Mouse (Mus musculus): ENCODE measurements at regions not wholly inside any gene's neighbourhood (a gene's known extent, or its start where the extent isn't known, plus 50 kb on each side); places are given as distances from the start of the nearest gene placed in this dataset.

DNA sequence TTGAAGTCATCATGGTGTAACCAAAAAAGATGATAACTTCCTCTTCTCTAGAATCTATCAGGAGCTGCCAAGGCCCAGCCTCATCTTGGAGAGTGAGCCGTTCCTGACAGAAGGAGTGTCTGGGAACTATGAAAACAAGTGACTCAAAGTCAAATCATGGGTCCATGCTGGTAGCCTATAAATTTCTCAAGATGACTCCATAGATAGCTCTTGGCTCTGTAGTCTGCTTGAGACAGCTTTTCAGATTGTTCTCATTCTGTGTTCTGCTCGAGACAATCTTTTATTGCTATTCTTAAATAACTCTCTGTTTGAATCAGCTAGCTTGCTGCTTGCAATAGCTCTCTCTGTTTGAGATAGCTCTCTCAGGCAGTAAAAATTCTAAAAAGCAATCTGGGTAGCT, 318.9 kb downstream of the Pdzph1 start:
- WGBS: 71% methylated on average over 2 of the region's 2 CpGs
- DNase-seq: no peak

GRCm38 (mm10) chr17:58668036-58668435, 323.1 kb downstream of the Pdzph1 start:
- Histone ChIP-seq H3K4me1 (ENCODE audit: control insufficient read depth, insufficient read depth, low read length) (no peaks in the 10 kb centered on the region), H3K9me3 (ENCODE audit: control insufficient read depth, low read length) (no peaks in the 10 kb centered on the region), H3K4me2 (ENCODE audit: low read length) (no peak overlapping the region), H3K9ac (replicated peaks; ENCODE audit: low read length) (no peak overlapping the region), H3K4me3 (replicated peaks; ENCODE audit: low read depth, low read length) (no peak overlapping the region), H3K27me3 (ENCODE audit: control insufficient read depth, insufficient read depth, low read length) (no peaks in the 10 kb centered on the region), H3K27ac (replicated peaks; ENCODE audit: low read depth, low read length) (no peak overlapping the region), H3K36me3 (ENCODE audit: control insufficient read depth, insufficient read depth, low read length) (no peaks in the 10 kb centered on the region)
- no peak for ATAC-seq (ENCODE audit: low FRiP score, low TSS enrichment)
- no peak for DNase-seq
- WGBS: 95% methylated on average over 3 of the region's 3 CpGs

More for the DNA sequence above, 318.9 kb downstream of the Pdzph1 start:
- H3K36me3 ChIP-seq (ENCODE audit: control insufficient read depth, insufficient read depth, low read length): no peaks in the 10 kb centered on the region
- no peak overlapping the region for H3K27ac ChIP-seq (replicated peaks; ENCODE audit: low read depth, low read length)
- no peak for ATAC-seq (ENCODE audit: low FRiP score, low TSS enrichment)
- H3K9ac ChIP-seq (replicated peaks; ENCODE audit: low read length): no peak overlapping the region
- no peaks in the 10 kb centered on the region for H3K9me3 ChIP-seq (ENCODE audit: control insufficient read depth, low read length)
- no peak overlapping the region for H3K4me2 ChIP-seq (ENCODE audit: low read length)
- no peak overlapping the region for H3K4me3 ChIP-seq (replicated peaks; ENCODE audit: low read depth, low read length)
- H3K4me1 ChIP-seq (ENCODE audit: control insufficient read depth, insufficient read depth, low read length): no peaks in the 10 kb centered on the region
- H3K27me3 ChIP-seq (ENCODE audit: control insufficient read depth, insufficient read depth, low read length): no peaks in the 10 kb centered on the region

GRCm38 (mm10) chr17:58643793-58644192, 347.4 kb downstream of the Pdzph1 start:
- no peak for ATAC-seq (ENCODE audit: low FRiP score, low TSS enrichment)
- no peak overlapping the region for H3K4me3 ChIP-seq (replicated peaks; ENCODE audit: low read depth, low read length)
- 76% methylated on average over 1 of the region's 1 CpGs for WGBS
- no peaks in the 10 kb centered on the region for H3K9me3 ChIP-seq (ENCODE audit: control insufficient read depth, low read length)
- no peak overlapping the region for H3K9ac ChIP-seq (replicated peaks; ENCODE audit: low read length)
- H3K4me1 ChIP-seq (ENCODE audit: control insufficient read depth, insufficient read depth, low read length): no peaks in the 10 kb centered on the region
- no peaks in the 10 kb centered on the region for H3K36me3 ChIP-seq (ENCODE audit: control insufficient read depth, insufficient read depth, low read length)
- no peak overlapping the region for H3K27ac ChIP-seq (replicated peaks; ENCODE audit: low read depth, low read length)
- DNase-seq: no peak
- H3K4me2 ChIP-seq (ENCODE audit: low read length): no peak overlapping the region
- H3K27me3 ChIP-seq (ENCODE audit: control insufficient read depth, insufficient read depth, low read length): no peaks in the 10 kb centered on the region

GRCm38 (mm10) chr17:58642273-58642672, 348.9 kb downstream of the Pdzph1 start:
- DNase-seq (no peak), ATAC-seq (ENCODE audit: low FRiP score, low TSS enrichment) (no peak)
- Histone ChIP-seq H3K27ac (replicated peaks; ENCODE audit: low read depth, low read length) (no peak overlapping the region), H3K27me3 (ENCODE audit: control insufficient read depth, insufficient read depth, low read length) (no peaks in the 10 kb centered on the region), H3K4me3 (replicated peaks; ENCODE audit: low read depth, low read length) (no peak overlapping the region), H3K4me1 (ENCODE audit: control insufficient read depth, insufficient read depth, low read length) (no peaks in the 10 kb centered on the region), H3K9ac (replicated peaks; ENCODE audit: low read length) (no peak overlapping the region), H3K36me3 (ENCODE audit: control insufficient read depth, insufficient read depth, low read length) (no peaks in the 10 kb centered on the region), H3K4me2 (ENCODE audit: low read length) (no peak overlapping the region), H3K9me3 (ENCODE audit: control insufficient read depth, low read length) (no peaks in the 10 kb centered on the region)
- 84% methylated on average over 1 of the region's 1 CpGs for WGBS

GRCm38 (mm10) chr17:58598911-58599310, 392.3 kb downstream of the Pdzph1 start:
- no peak overlapping the region for H3K4me3 ChIP-seq (replicated peaks; ENCODE audit: low read depth, low read length)
- H3K27ac ChIP-seq (replicated peaks; ENCODE audit: low read depth, low read length): no peak overlapping the region
- 77% methylated on average over 1 of the region's 1 CpGs for WGBS
- ATAC-seq (ENCODE audit: low FRiP score, low TSS enrichment) (no peak), DNase-seq (no peak)
- H3K4me1 ChIP-seq (ENCODE audit: control insufficient read depth, insufficient read depth, low read length): no peaks in the 10 kb centered on the region
- H3K36me3 ChIP-seq (ENCODE audit: control insufficient read depth, insufficient read depth, low read length): no peaks in the 10 kb centered on the region
- no peak overlapping the region for H3K4me2 ChIP-seq (ENCODE audit: low read length)
- no peaks in the 10 kb centered on the region for H3K27me3 ChIP-seq (ENCODE audit: control insufficient read depth, insufficient read depth, low read length)
- H3K9ac ChIP-seq (replicated peaks; ENCODE audit: low read length): no peak overlapping the region
- no peaks in the 10 kb centered on the region for H3K9me3 ChIP-seq (ENCODE audit: control insufficient read depth, low read length)

GRCm38 (mm10) chr17:58596661-58597060, 394.5 kb downstream of the Pdzph1 start:
- Histone ChIP-seq H3K4me3 (replicated peaks; ENCODE audit: low read depth, low read length) (no peak overlapping the region), H3K27me3 (ENCODE audit: control insufficient read depth, insufficient read depth, low read length) (no peaks in the 10 kb centered on the region), H3K27ac (replicated peaks; ENCODE audit: low read depth, low read length) (no peak overlapping the region), H3K36me3 (ENCODE audit: control insufficient read depth, insufficient read depth, low read length) (no peaks in the 10 kb centered on the region), H3K9me3 (ENCODE audit: control insufficient read depth, low read length) (no peaks in the 10 kb centered on the region), H3K9ac (replicated peaks; ENCODE audit: low read length) (no peak overlapping the region), H3K4me2 (ENCODE audit: low read length) (no peak overlapping the region), H3K4me1 (ENCODE audit: control insufficient read depth, insufficient read depth, low read length) (no peaks in the 10 kb centered on the region)
- ATAC-seq (ENCODE audit: low FRiP score, low TSS enrichment) (no peak), DNase-seq (no peak)

DNA sequence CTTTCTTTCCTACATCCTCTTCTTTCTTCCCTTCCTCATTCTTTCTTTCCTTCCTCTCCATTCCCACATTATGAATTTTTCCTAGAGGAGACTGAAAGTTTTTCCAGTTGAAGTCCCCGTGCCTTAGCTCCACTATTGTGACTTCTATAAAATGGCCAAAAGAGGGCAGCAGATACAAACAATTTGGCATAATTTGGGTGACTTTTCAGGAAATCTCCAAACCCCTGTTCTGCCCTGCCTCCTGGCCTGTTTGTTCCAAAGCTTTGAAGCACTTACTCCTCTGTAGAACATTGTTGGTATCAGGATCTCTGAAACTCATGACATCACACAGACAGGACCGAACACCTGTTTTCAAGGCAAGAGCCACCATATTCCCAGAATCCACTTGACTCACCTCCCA, 403.2 kb downstream of the Pdzph1 start:
- DNase-seq (peak; percentile 77), ATAC-seq (ENCODE audit: low FRiP score, low TSS enrichment) (no peak; the same call in 1 of the 2 replicates)

DNA sequence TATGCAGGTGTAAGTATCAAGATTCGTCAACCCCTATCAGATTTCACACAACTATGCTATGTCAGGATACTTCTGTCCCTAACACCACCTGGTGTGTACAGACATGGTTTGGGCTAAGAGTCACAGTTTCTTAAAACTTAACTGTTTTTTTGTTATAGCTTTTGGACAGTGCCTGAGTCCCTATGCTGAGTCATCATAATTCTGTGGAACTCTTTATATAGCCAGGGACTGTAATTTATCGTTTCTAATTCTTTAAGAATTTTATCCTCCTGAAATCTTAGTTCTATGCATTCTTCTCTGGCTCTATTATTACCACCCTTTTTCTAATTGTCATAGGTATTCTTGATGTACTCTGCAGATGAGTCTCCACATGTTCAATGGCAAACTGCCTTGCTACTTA, 418.3 kb downstream of the Pdzph1 start:
- Histone ChIP-seq H3K27ac (replicated peaks; ENCODE audit: low read depth, low read length) (no peak overlapping the region), H3K4me1 (ENCODE audit: control insufficient read depth, insufficient read depth, low read length) (no peaks in the 10 kb centered on the region), H3K4me2 (ENCODE audit: low read length) (no peak overlapping the region), H3K36me3 (ENCODE audit: control insufficient read depth, insufficient read depth, low read length) (no peaks in the 10 kb centered on the region), H3K27me3 (ENCODE audit: control insufficient read depth, insufficient read depth, low read length) (no peaks in the 10 kb centered on the region), H3K9ac (replicated peaks; ENCODE audit: low read length) (no peak overlapping the region), H3K9me3 (ENCODE audit: control insufficient read depth, low read length) (no peaks in the 10 kb centered on the region), H3K4me3 (replicated peaks; ENCODE audit: low read depth, low read length) (no peak overlapping the region)
- WGBS: 84% methylated on average over 2 of the region's 2 CpGs
- DNase-seq (no peak), ATAC-seq (ENCODE audit: low FRiP score, low TSS enrichment) (no peak)

More for the DNA sequence above, 403.2 kb downstream of the Pdzph1 start:
- Histone ChIP-seq H3K4me1 (ENCODE audit: control insufficient read depth, insufficient read depth, low read length) (no peaks in the 10 kb centered on the region), H3K4me3 (replicated peaks; ENCODE audit: low read depth, low read length) (no peak overlapping the region), H3K9me3 (ENCODE audit: control insufficient read depth, low read length) (no peaks in the 10 kb centered on the region), H3K27ac (replicated peaks; ENCODE audit: low read depth, low read length) (no peak overlapping the region), H3K36me3 (ENCODE audit: control insufficient read depth, insufficient read depth, low read length) (no peaks in the 10 kb centered on the region), H3K9ac (replicated peaks; ENCODE audit: low read length) (no peak overlapping the region), H3K27me3 (ENCODE audit: control insufficient read depth, insufficient read depth, low read length) (no peaks in the 10 kb centered on the region), H3K4me2 (ENCODE audit: low read length) (no peak overlapping the region)
- 57% methylated on average over 2 of the region's 2 CpGs for WGBS

Measured in midbrain, embryonic 14.5 days (tissue).